Mouse (Mus musculus) heart, adult 2 months (tissue): ENCODE measurements around the gene Kcnip3. TPM values are rescaled to one million over a fixed set of nuclear protein-coding genes. Genes with fewer than 3 reads are reported as not detected.

Experiments used
- DNase-seq, 2 experiments: peaks; one replicate each; pipeline ENCODE4 v3.0.0; 2021
- H3K27ac ChIP-seq: fragments of 200-600 bp; 2 replicates; pipeline ENCODE4 v1.8.1; 2022
- H3K27me3 ChIP-seq: fragments of 200-500 bp; 2 replicates; pipeline ENCODE4 v1.6.1; 2012; ENCODE audit warnings: mild to moderate bottlenecking, low read length, inconsistent platforms, mixed read lengths; ENCODE audit not compliant: control insufficient read depth, insufficient read depth
- H3K36me3 ChIP-seq: fragments of 200-500 bp; 2 replicates; pipeline ENCODE4 v1.6.1; 2012; ENCODE audit warnings: low read length, inconsistent platforms; ENCODE audit not compliant: control insufficient read depth, insufficient read depth
- H3K4me1 ChIP-seq: fragments of 200-500 bp; 2 replicates; pipeline ENCODE4 v1.6.1; 2011; ENCODE audit warnings: low read length; ENCODE audit not compliant: control insufficient read depth, insufficient read depth
- H3K4me3 ChIP-seq: fragments of 200-600 bp; 2 replicates; pipeline ENCODE4 v1.8.1; 2022
- H3K79me2 ChIP-seq: fragments of 200-500 bp; replicated peaks from 2 replicates; pipeline ENCODE4 v1.6.1; 2012; ENCODE audit warnings: mild to moderate bottlenecking, inconsistent platforms, low read length, moderate library complexity, mixed read lengths; ENCODE audit not compliant: control insufficient read depth, insufficient read depth
- H3K9ac ChIP-seq: fragments of 200-500 bp; 2 replicates; pipeline ENCODE4 v1.6.1; 2012; ENCODE audit warnings: low read depth, mild to moderate bottlenecking, control low read depth, inconsistent platforms, low read length, mixed read lengths
- CTCF ChIP-seq: fragments of 200-600 bp; IDR thresholded peaks from 2 replicates; pipeline ENCODE4 v1.8.1; 2022; ENCODE audit warnings: antibody characterized with exemption, mild to moderate bottlenecking, moderate library complexity
- EP300 ChIP-seq: fragments of 200-500 bp; IDR thresholded peaks from 2 replicates; pipeline ENCODE4 v1.6.1; 2011; ENCODE audit warnings: low read depth, low read length, control low read depth; ENCODE audit not compliant: insufficient read depth
- POLR2A ChIP-seq: fragments of 200-500 bp; IDR thresholded peaks from 2 replicates; pipeline ENCODE4 v1.6.1; 2011; ENCODE audit warnings: mild to moderate bottlenecking, low read depth, low read length, control low read depth; ENCODE audit not compliant: insufficient read depth
- WGBS: fragments of 180-500 bp; shearing (Covaris S2); methylation state at CpG from one replicate; pipeline ENCODE4 v1.1.7; 2018; 5-methylcytosine and 5-hydroxymethylcytosine counted together
- intact Hi-C: fragments of 180-260 bp; cut with DNase I; formaldehyde crosslinking; loops from one replicate; pipeline ENCODE4 v1.15.1; 2025
- polyA plus RNA-seq: library from polyadenylated mRNA; depleted of rRNA; stranded (reverse); fragments of >200 nt; gene quantifications from 2 replicates; pipeline ENCODE4 v1.2.3, GENCODE M21; 2012
- total RNA-seq, 2 experiments: library from RNA; stranded (reverse); gene quantifications; 2 replicates each; pipeline ENCODE4 v1.2.3; 2021

Kcnip3 gene
- total and polyA plus RNA-seq, 3 experiments, result 1.1 to 1.3 (median 1.2) TPM

- H3K4me1 ChIP-seq, result peaks cover 1% of the 10 kb centered on the region; the same call in 1 of the 2 replicates
- no peak overlapping the region for H3K9ac ChIP-seq
- no peak for TF ChIP-seq EP300
- no peak for TF ChIP-seq POLR2A
- TF ChIP-seq CTCF, result no peak
- no peak for DNase-seq
- no peak overlapping the region for H3K27ac ChIP-seq
- intact Hi-C loops, result no loop called here
- H3K79me2 ChIP-seq, result no peaks in the 10 kb centered on the region
- no peak overlapping the region for H3K4me3 ChIP-seq
- H3K27me3 ChIP-seq, result no peaks in the 10 kb centered on the region
- 78% methylated on average over 2 of the region's 2 CpGs for WGBS
- H3K36me3 ChIP-seq, result no peaks in the 10 kb centered on the region
Observed at GRCm38 (mm10) chr2:127459341-127459740, 62.6 kb downstream of the Kcnip3 start.

- Histone ChIP-seq H3K27ac (no peak overlapping the region), H3K79me2 (no peaks in the 10 kb centered on the region), H3K4me1 (no peaks in the 10 kb centered on the region), H3K27me3 (no peaks in the 10 kb centered on the region), H3K9ac (no peak overlapping the region), H3K36me3 (no peaks in the 10 kb centered on the region), H3K4me3 (no peak overlapping the region)
- no peak; the same call in none of the 2 replicates for TF ChIP-seq CTCF
- TF ChIP-seq EP300, result no peak
- no peak for TF ChIP-seq POLR2A
- peak; percentile 59 to 73 for DNase-seq
- intact Hi-C loops, result loop anchor here (2.0 kb wide), 1 partner anchor 91 kb away; the partner anchor contains the start of gene Adra2b
- 2% methylated on average over 5 of the region's 5 CpGs for WGBS
Observed at GRCm38 (mm10) chr2:127453764-127454163, 68.1 kb downstream of the Kcnip3 start.

GRCm38 (mm10) chr2:127453141-127453540, 68.8 kb downstream of the Kcnip3 start:
- H3K9ac ChIP-seq, result no peak overlapping the region
- no peaks in the 10 kb centered on the region for H3K27me3 ChIP-seq
- H3K4me3 ChIP-seq, result no peak overlapping the region
- intact Hi-C loops, result no loop called here
- DNase-seq, result no peak
- H3K79me2 ChIP-seq, result no peaks in the 10 kb centered on the region
- TF ChIP-seq CTCF (no peak), EP300 (no peak), POLR2A (no peak)
- H3K36me3 ChIP-seq, result no peaks in the 10 kb centered on the region
- no peaks in the 10 kb centered on the region for H3K4me1 ChIP-seq
- H3K27ac ChIP-seq, result no peak overlapping the region
- WGBS, result 73% methylated on average over 9 of the region's 9 CpGs

GRCm38 (mm10) chr2:127451748-127452147, 70.1 kb downstream of the Kcnip3 start:
- Histone ChIP-seq H3K4me3 (no peak overlapping the region), H3K27ac (no peak overlapping the region), H3K36me3 (no peaks in the 10 kb centered on the region), H3K79me2 (no peaks in the 10 kb centered on the region), H3K27me3 (no peaks in the 10 kb centered on the region), H3K9ac (no peak overlapping the region), H3K4me1 (no peaks in the 10 kb centered on the region)
- intact Hi-C loops, result no loop called here
- TF ChIP-seq CTCF, result no peak
- TF ChIP-seq POLR2A, result no peak
- no peak for TF ChIP-seq EP300
- 11% methylated on average over 6 of the region's 6 CpGs for WGBS
- DNase-seq, result no peak

GRCm38 (mm10) chr2:127449691-127450090, 72.2 kb downstream of the Kcnip3 start:
- Histone ChIP-seq H3K36me3 (no peaks in the 10 kb centered on the region), H3K9ac (no peak overlapping the region), H3K4me1 (no peaks in the 10 kb centered on the region; the same call in 1 of the 2 replicates), H3K4me3 (no peak overlapping the region), H3K27ac (no peak overlapping the region), H3K27me3 (no peaks in the 10 kb centered on the region), H3K79me2 (no peaks in the 10 kb centered on the region)
- no peak for TF ChIP-seq POLR2A
- TF ChIP-seq EP300, result no peak
- no peak for TF ChIP-seq CTCF
- DNase-seq, result no peak
- 37% methylated on average over 7 of the region's 7 CpGs for WGBS
- intact Hi-C loops, result no loop called here

GRCm38 (mm10) chr2:127446847-127447246, 75.0 kb downstream of the Kcnip3 start:
- Histone ChIP-seq H3K4me1 (no peaks in the 10 kb centered on the region; the same call in none of the 2 replicates), H3K27me3 (no peaks in the 10 kb centered on the region), H3K79me2 (no peaks in the 10 kb centered on the region), H3K36me3 (no peaks in the 10 kb centered on the region), H3K4me3 (no peak overlapping the region), H3K9ac (no peak overlapping the region), H3K27ac (no peak overlapping the region)
- intact Hi-C loops, result no loop called here
- TF ChIP-seq EP300 (no peak), POLR2A (no peak), CTCF (no peak)
- WGBS, result 22% methylated on average over 3 of the region's 3 CpGs
- no peak for DNase-seq
